Mouse (Mus musculus): Measurements from ENCODE around the gene Pou4f1.

Pou4f1 gene

GRCm38 (mm10) chr14:104453824-104454223, 14.0 kb downstream of the Pou4f1 start:
- DNase-seq: no peak

- no peak for DNase-seq
These were observed 33.5 kb downstream of the Pou4f1 start for GRCm38 (mm10) chr14:104434293-104434692.

GRCm38 (mm10) chr14:104430819-104431218, 37.0 kb downstream of the Pou4f1 start:
- DNase-seq: no peak

GRCm38 (mm10) chr14:104423688-104424470, 43.9 kb downstream of the Pou4f1 start:
- no peak for DNase-seq
